Mouse (Mus musculus): ENCODE measurements around the gene Uba7.

GRCm38 (mm10) chr9:107935790-107936214, 39.5 kb upstream of the Uba7 start:
- no peak for TF ChIP-seq CTCF (IDR thresholded peaks at IDR 0.05; ENCODE audit: borderline replicate concordance, insufficient read depth, low read depth, low read length)
- TF ChIP-seq POLR2A (IDR thresholded peaks at IDR 0.05; ENCODE audit: borderline replicate concordance, insufficient read depth, low read length): no peak
